Comparison of ENCODE assay signal across 9 mouse cellular contexts in the genomic region with DNA sequence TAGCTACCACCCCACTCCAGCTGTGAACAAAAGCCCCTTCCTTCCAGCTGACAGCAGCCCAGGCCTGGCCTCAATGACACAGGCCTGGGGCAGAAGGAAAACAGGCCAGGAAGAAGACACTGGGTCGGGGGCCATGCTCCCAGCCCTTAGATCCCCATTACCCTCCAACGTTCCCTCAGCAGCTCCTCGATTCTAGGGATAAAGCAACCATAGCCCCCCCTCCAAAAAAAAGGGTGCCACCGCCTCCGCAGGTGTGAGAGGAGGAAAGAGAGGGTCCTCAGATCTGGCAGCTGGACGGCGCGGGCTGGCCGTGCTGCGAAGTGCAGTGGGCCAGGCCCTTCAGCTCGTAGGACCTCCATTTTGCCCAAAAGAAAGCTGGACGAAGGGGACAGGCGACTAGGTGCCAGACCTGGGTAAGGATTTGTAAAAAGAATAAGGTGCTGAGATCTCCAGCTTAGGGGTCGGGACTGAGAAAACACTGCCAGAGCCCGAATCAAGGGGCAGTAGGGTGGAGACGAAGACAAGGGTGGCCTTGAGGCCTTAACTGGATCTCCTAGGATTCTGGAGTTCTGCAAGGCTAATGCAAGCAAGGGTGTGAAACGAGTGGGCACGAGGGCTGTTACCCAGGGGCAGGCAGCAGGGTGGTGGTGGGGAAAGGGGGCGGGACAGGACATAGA. TPM values are rescaled to one million over a fixed set of nuclear protein-coding genes. Genes with fewer than 3 reads are reported as not detected.
DNase-seq lines count a peak whose midpoint lies in the region; ATAC-seq and TF ChIP-seq lines count a peak whose summit lies in the region.
"Had no signal": no experiment of that assay in that cellular context is flagged by ENCODE, and none has a peak within 500 bp of the region (broad histone marks: within the 10 kb centered on the region; RNA-seq: fewer than 3 reads in every experiment).

No protein-coding gene starts in this region.

- intact Hi-C loops in heart, postnatal 10 days (cut with DNase I) = loop anchor here (5.0 kb wide), 3 partner anchors 95 to 215 kb away; partner anchors contain the start of genes Fbxo24, Gm20605, Lrch4 and Tsc22d4

- no peak for TF ChIP-seq CTCF in C2C12 (IDR thresholded peaks at IDR 0.05; ENCODE audit: control insufficient read depth, insufficient read depth, insufficient read length)

- H3K4me3 ChIP-seq in heart, embryonic 11.5 days (ENCODE audit: low read depth, low read length) = peak overlapping the region; percentile 75
- peak overlapping the region; percentile 74 for H3K4me3 ChIP-seq in C2C12 (ENCODE audit: insufficient read depth, poor library complexity, severe bottlenecking)
- peak overlapping the region; percentile 92 for H3K4me3 ChIP-seq in liver, embryonic 12.5 days

- peaks cover 7% of the 10 kb centered on the region; the same call in 1 of the 2 replicates for H3K4me1 ChIP-seq in heart, embryonic 11.5 days (ENCODE audit: control insufficient read depth, insufficient read depth, low read length)
- peaks cover 54% of the 10 kb centered on the region for H3K4me1 ChIP-seq in liver, embryonic 12.5 days

- no peak for ATAC-seq in heart, embryonic 11.5 days (replicated peaks; ENCODE audit: insufficient number of reproducible peaks, low FRiP score, low TSS enrichment)
- ATAC-seq in liver, embryonic 12.5 days = no peak

- H3K79me2 ChIP-seq in C2C12 (ENCODE audit: control insufficient read depth, insufficient read depth) = peaks cover 48% of the 10 kb centered on the region

- H3K79me3 ChIP-seq in C2C12 (ENCODE audit: low read depth) = peaks cover 24% of the 10 kb centered on the region

- peak overlapping the region; percentile 78 for H3ac ChIP-seq in C2C12 (ENCODE audit: control insufficient read depth, insufficient read length, low read depth)

- no peaks in the 10 kb centered on the region for H3K27me3 ChIP-seq in heart, embryonic 11.5 days (ENCODE audit: control insufficient read depth, insufficient read depth, low read length)
- H3K27me3 ChIP-seq in C2C12 (ENCODE audit: control insufficient read depth, insufficient read depth, insufficient read length) = no peaks in the 10 kb centered on the region
- H3K27me3 ChIP-seq in liver, embryonic 12.5 days (replicated peaks) = 0 out of 2 replicates have a peak, but pooled peaks cover 9% of the 10 kb centered on the region

- peak overlapping the region; percentile 41 for H3K27ac ChIP-seq in heart, embryonic 11.5 days (ENCODE audit: low read depth, low read length)
- peak overlapping the region; percentile 81 for H3K27ac ChIP-seq in liver, embryonic 12.5 days

- no peaks in the 10 kb centered on the region for H3K9me3 ChIP-seq in heart, embryonic 11.5 days (replicated peaks; ENCODE audit: control insufficient read depth, low read length)
- H3K9me3 ChIP-seq in liver, embryonic 12.5 days (replicated peaks) = no peaks in the 10 kb centered on the region

- DNase-seq in heart, adult 8-10 months (ENCODE audit: low spot score) = no peak
- DNase-seq in cerebellum, postnatal 14 days = peak; percentile 50 to 58
- DNase-seq in heart, postnatal 10 days = peak; percentile 51 to 64
- DNase-seq in spleen, postnatal 10 days (ENCODE audit: low spot score in 2 of 2) = peak; percentile 58 to 71
- DNase-seq in right cerebral cortex, postnatal 36 days (ENCODE audit: low spot score in 2 of 2) = no peak

- peaks cover 25% of the 10 kb centered on the region for H3K36me3 ChIP-seq in heart, embryonic 11.5 days (ENCODE audit: control insufficient read depth, insufficient read depth, low read length)
- H3K36me3 ChIP-seq in C2C12 (ENCODE audit: control insufficient read depth, insufficient read depth) = peaks cover 26% of the 10 kb centered on the region
- H3K36me3 ChIP-seq in liver, embryonic 12.5 days = peaks cover 34% of the 10 kb centered on the region

- WGBS in heart, embryonic 11.5 days (ENCODE audit: insufficient replicate concordance) = under 1% methylated on average over 19 of the region's 19 CpGs
- WGBS in liver, embryonic 12.5 days (ENCODE audit: insufficient replicate concordance) = under 1% methylated on average over 19 of the region's 19 CpGs

- peak overlapping the region; percentile 72 for H3K9ac ChIP-seq in heart, embryonic 11.5 days (ENCODE audit: low read depth, low read length)
- peak overlapping the region; percentile 95 for H3K9ac ChIP-seq in liver, embryonic 12.5 days

- peak overlapping the region; percentile 99 for H3K4me2 ChIP-seq in heart, embryonic 11.5 days
- peak overlapping the region; percentile 98 for H3K4me2 ChIP-seq in liver, embryonic 12.5 days

TF ChIP-seq in C2C12, 6 proteins besides CTCF, POLR2A, EP300 and RAD21:
- TF ChIP-seq MYOD1 (IDR thresholded peaks at IDR 0.05; ENCODE audit: control insufficient read depth, insufficient read length, low read depth) (no peak), CEBPB (IDR thresholded peaks at IDR 0.05; ENCODE audit: low read depth) (no peak), FOSL1 (IDR thresholded peaks at IDR 0.05; ENCODE audit: insufficient read depth, low read length, poor library complexity, severe bottlenecking) (no peak), USF1 (IDR thresholded peaks at IDR 0.05; ENCODE audit: low read depth) (no peak), MAX (IDR thresholded peaks at IDR 0.05) (no peak), MYOG (IDR thresholded peaks at IDR 0.05; ENCODE audit: control insufficient read depth, extremely low read depth, insufficient read length) (no peak)

RNA-seq across cellular contexts. Expression of gene Epo, which starts 0.8 kb away (rescaled TPM):
- polyA plus RNA-seq in heart, embryonic 11.5 days (2014; fragmentation: Nextera tagmentation; extraction: Ambion mirVana) = not detected in 2 replicates
- not detected for total RNA-seq in heart, adult 8-10 months (2022)
- not detected for polyA plus RNA-seq in C2C12 (2012; fragmentation: generic; extraction: Trizol)
- not detected for total RNA-seq in heart, postnatal 10 days (2021)
- 1.7 and 2.3 TPM in 2 replicates for polyA plus RNA-seq in liver, embryonic 12.5 days (2016; fragmentation: Nextera tagmentation; extraction: Ambion mirVana)
- total RNA-seq: left cerebral cortex, postnatal 14 days had no signal

RNA-seq across cellular contexts. Expression of gene Gnb2, which starts 1.0 kb away (rescaled TPM):
- 307 and 318 TPM in 2 replicates for polyA plus RNA-seq in heart, embryonic 11.5 days (2014; fragmentation: Nextera tagmentation; extraction: Ambion mirVana)
- total RNA-seq in heart, adult 8-10 months (2022) = 100 to 1,000 TPM; 243 to 256 (median 246) TPM
- polyA plus RNA-seq in C2C12 (2012; fragmentation: generic; extraction: Trizol) = 672 TPM
- 100 to 1,000 TPM; 481 to 484 TPM for total RNA-seq in heart, postnatal 10 days (2021)
- 215 and 221 TPM in 2 replicates for polyA plus RNA-seq in liver, embryonic 12.5 days (2016; fragmentation: Nextera tagmentation; extraction: Ambion mirVana)

RNA-seq across cellular contexts. Expression of gene Gigyf1, which starts 13.9 kb away (rescaled TPM):
- polyA plus RNA-seq in heart, embryonic 11.5 days (2014; fragmentation: Nextera tagmentation; extraction: Ambion mirVana) = 6.8 and 9.5 TPM in 2 replicates
- total RNA-seq in heart, adult 8-10 months (2022) = 10 to 100 TPM; 25.5 to 37.3 (median 27.2) TPM
- polyA plus RNA-seq in C2C12 (2012; fragmentation: generic; extraction: Trizol) = 6.9 TPM
- 10 to 100 TPM; 29.6 to 33.8 TPM for total RNA-seq in heart, postnatal 10 days (2021)
- polyA plus RNA-seq in liver, embryonic 12.5 days (2016; fragmentation: Nextera tagmentation; extraction: Ambion mirVana) = 5.6 and 6.0 TPM in 2 replicates

RNA-seq across cellular contexts. Expression of gene Actl6b, which starts 21.0 kb away (rescaled TPM):
- 0.65 and 1.0 TPM in 2 replicates for polyA plus RNA-seq in heart, embryonic 11.5 days (2014; fragmentation: Nextera tagmentation; extraction: Ambion mirVana)
- total RNA-seq in heart, adult 8-10 months (2022) = not detected
- not detected for polyA plus RNA-seq in C2C12 (2012; fragmentation: generic; extraction: Trizol)
- not detected for total RNA-seq in heart, postnatal 10 days (2021)
- not detected in 2 replicates for polyA plus RNA-seq in liver, embryonic 12.5 days (2016; fragmentation: Nextera tagmentation; extraction: Ambion mirVana)

RNA-seq across cellular contexts. Expression of gene Pop7, which starts 30.0 kb away (rescaled TPM):
- polyA plus RNA-seq in heart, embryonic 11.5 days (2014; fragmentation: Nextera tagmentation; extraction: Ambion mirVana) = 46.5 and 50.0 TPM in 2 replicates
- total RNA-seq in heart, adult 8-10 months (2022) = 10 to 100 TPM; 15.0 to 18.3 (median 16.2) TPM
- 63.5 TPM for polyA plus RNA-seq in C2C12 (2012; fragmentation: generic; extraction: Trizol)
- total RNA-seq in heart, postnatal 10 days (2021) = 10 to 100 TPM; 16.6 to 19.2 TPM
- polyA plus RNA-seq in liver, embryonic 12.5 days (2016; fragmentation: Nextera tagmentation; extraction: Ambion mirVana) = 48.4 and 55.3 TPM in 2 replicates

Comparison
In these comparisons a context has a peak if more than half of its experiments do, and no peak if none do; other contexts are left out.
1. DNase-seq: peak in cerebellum, postnatal 14 days (2 of 2), heart, postnatal 10 days (2 of 2) and spleen, postnatal 10 days (2 of 2); none in heart, adult 8-10 months (single experiment) and right cerebral cortex, postnatal 36 days (0 of 2).
2. Peak in every context shown above with its lines, with median percentiles within 50 percentile points of each other: H3K4me3 ChIP-seq.